Comparison of ENCODE assay signal across 10 mouse cellular contexts in genomic region chr19:3945872-3946564, GRCm38 (mm10). TPM values are rescaled to one million over a fixed set of nuclear protein-coding genes. Genes with fewer than 3 reads are reported as not detected.
A peak's percentile ranks its signal among the peaks of the same experiment; 100 is the strongest.
DNase-seq lines count a peak whose midpoint lies in the region; ATAC-seq and TF ChIP-seq lines count a peak whose summit lies in the region.
"Had no signal": no experiment of that assay in that cellular context is flagged by ENCODE, and none has a peak within 500 bp of the region (broad histone marks: within the 10 kb centered on the region; RNA-seq: fewer than 3 reads in every experiment).

No protein-coding gene starts in this region.

- no peak for TF ChIP-seq EP300 in liver, postnatal 0 days (IDR thresholded peaks at IDR 0.05; ENCODE audit: low read depth)

- DNase-seq in liver, adult 2 months (ENCODE audit: extremely low read depth, low read depth, low spot score): peak; percentile 76
- DNase-seq in liver, embryonic 11.5 days (ENCODE audit: low spot score): no peak
- peak; percentile 65 for DNase-seq in liver, postnatal 0 days
- DNase-seq in thymus, postnatal 4 days: peak; percentile 89
- no peak for DNase-seq in lung, postnatal 25 days (ENCODE audit: low spot score)
- DNase-seq in urinary bladder, adult 18-20 months (ENCODE audit: low spot score in 2 of 2): no peak

- no peak overlapping the region for H3K4me2 ChIP-seq in liver, embryonic 11.5 days
- H3K4me2 ChIP-seq in heart, embryonic 14.5 days (ENCODE audit: low read length): no peak overlapping the region
- H3K4me2 ChIP-seq in liver, postnatal 0 days (ENCODE audit: low read depth, low read length): no peak overlapping the region
- no peak overlapping the region for H3K4me2 ChIP-seq in hindbrain, embryonic 16.5 days (ENCODE audit: low read length)

- H3K36me3 ChIP-seq in liver, adult 2 months (ENCODE audit: control insufficient read depth, insufficient read depth, low read length): peaks cover 3% of the 10 kb centered on the region; the same call in 1 of the 2 replicates
- H3K36me3 ChIP-seq in liver, embryonic 11.5 days (ENCODE audit: control insufficient read depth, insufficient read depth, low read length): no peaks in the 10 kb centered on the region
- H3K36me3 ChIP-seq in heart, embryonic 14.5 days (ENCODE audit: control insufficient read depth, insufficient read depth, low read length): no peaks in the 10 kb centered on the region
- H3K36me3 ChIP-seq in liver, postnatal 0 days (replicated peaks; ENCODE audit: insufficient read depth, low read length): peaks cover 39% of the 10 kb centered on the region
- no peaks in the 10 kb centered on the region for H3K36me3 ChIP-seq in hindbrain, embryonic 16.5 days (ENCODE audit: control insufficient read depth, insufficient read depth, low read length)

- H3K27ac ChIP-seq in liver, adult 2 months (replicated peaks; ENCODE audit: insufficient read depth, low read depth, low read length): peak overlapping the region; percentile 50
- no peak overlapping the region for H3K27ac ChIP-seq in liver, embryonic 11.5 days (ENCODE audit: low read depth, low read length)
- H3K27ac ChIP-seq in heart, embryonic 14.5 days (replicated peaks in 1 of 2; ENCODE audit: control insufficient read depth in 1 of 2, insufficient read depth in 1 of 2, low read depth in 2 of 2, low read length in 2 of 2): peak overlapping the region; percentile 21 to 62; a peak in 3 of 4 replicates
- no peak overlapping the region for H3K27ac ChIP-seq in liver, postnatal 0 days (ENCODE audit: low read depth)
- no peak overlapping the region for H3K27ac ChIP-seq in hindbrain, embryonic 16.5 days (ENCODE audit: low read depth, low read length)
- H3K27ac ChIP-seq: left cerebral cortex, adult 2 months; macrophage had no signal

- TF ChIP-seq CTCF in liver, adult 2 months (IDR thresholded peaks at IDR 0.05; ENCODE audit: low read depth, low read length): no peak
- no peak for TF ChIP-seq CTCF in liver, postnatal 0 days (IDR thresholded peaks at IDR 0.05; ENCODE audit: low read depth)

- H3K79me2 ChIP-seq in liver, adult 2 months (ENCODE audit: control insufficient read depth, insufficient read depth, low read length): no peaks in the 10 kb centered on the region

- H3K4me3 ChIP-seq in liver, adult 2 months (ENCODE audit: insufficient read depth, low read depth, low read length): no peak overlapping the region
- no peak overlapping the region for H3K4me3 ChIP-seq in liver, embryonic 11.5 days (ENCODE audit: low read depth, low read length)
- H3K4me3 ChIP-seq in heart, embryonic 14.5 days (ENCODE audit: control insufficient read depth in 1 of 2, insufficient read depth in 1 of 2, low read depth in 1 of 2, low read length in 2 of 2): no peak overlapping the region
- no peak overlapping the region for H3K4me3 ChIP-seq in liver, postnatal 0 days (ENCODE audit: low read depth, low read length)
- no peak overlapping the region for H3K4me3 ChIP-seq in hindbrain, embryonic 16.5 days (ENCODE audit: low read length)
- H3K4me3 ChIP-seq: left cerebral cortex, adult 2 months had no signal

- H3K27me3 ChIP-seq in liver, adult 2 months (ENCODE audit: control insufficient read depth, insufficient read depth, low read length): no peaks in the 10 kb centered on the region
- peaks cover 4% of the 10 kb centered on the region; the same call in 1 of the 2 replicates for H3K27me3 ChIP-seq in liver, embryonic 11.5 days (replicated peaks; ENCODE audit: control insufficient read depth, insufficient read depth, low read length)
- H3K27me3 ChIP-seq in heart, embryonic 14.5 days (ENCODE audit: control insufficient read depth, insufficient read depth, low read length): peaks cover 6% of the 10 kb centered on the region; the same call in 1 of the 2 replicates
- no peaks in the 10 kb centered on the region for H3K27me3 ChIP-seq in liver, postnatal 0 days (ENCODE audit: insufficient read depth, low read length)
- peaks cover 3% of the 10 kb centered on the region; the same call in 1 of the 2 replicates for H3K27me3 ChIP-seq in hindbrain, embryonic 16.5 days (replicated peaks; ENCODE audit: control insufficient read depth, insufficient read depth, low read length)

- peaks cover 12% of the 10 kb centered on the region for H3K4me1 ChIP-seq in liver, adult 2 months (ENCODE audit: control insufficient read depth, insufficient read depth, low read length)
- peaks cover 12% of the 10 kb centered on the region for H3K4me1 ChIP-seq in liver, embryonic 11.5 days (replicated peaks; ENCODE audit: control insufficient read depth, insufficient read depth, low read length)
- H3K4me1 ChIP-seq in heart, embryonic 14.5 days (ENCODE audit: control insufficient read depth in 2 of 2, insufficient read depth in 2 of 2, low read length in 2 of 2): peaks cover 8 to 11% of the 10 kb centered on the region in 2 experiments
- peaks cover 16% of the 10 kb centered on the region for H3K4me1 ChIP-seq in liver, postnatal 0 days (ENCODE audit: insufficient read depth)
- no peaks in the 10 kb centered on the region for H3K4me1 ChIP-seq in hindbrain, embryonic 16.5 days (ENCODE audit: control insufficient read depth, insufficient read depth, low read depth, low read length)

- H3K9ac ChIP-seq in liver, adult 2 months (ENCODE audit: low read depth, low read length): no peak overlapping the region
- H3K9ac ChIP-seq in liver, embryonic 11.5 days (ENCODE audit: low read depth, low read length): no peak overlapping the region
- H3K9ac ChIP-seq in heart, embryonic 14.5 days (ENCODE audit: low read length): no peak overlapping the region
- no peak overlapping the region for H3K9ac ChIP-seq in liver, postnatal 0 days (replicated peaks)
- H3K9ac ChIP-seq in hindbrain, embryonic 16.5 days (ENCODE audit: low read depth, low read length): no peak overlapping the region

- WGBS in liver, adult 2 months: 18% methylated on average over 10 of the region's 10 CpGs
- 28% methylated on average over 10 of the region's 10 CpGs for WGBS in liver, embryonic 11.5 days
- WGBS in heart, embryonic 14.5 days: 13% methylated on average over 10 of the region's 10 CpGs
- WGBS in liver, postnatal 0 days (ENCODE audit: insufficient replicate concordance): 26% methylated on average over 10 of the region's 10 CpGs
- 36% methylated on average over 10 of the region's 10 CpGs for WGBS in hindbrain, embryonic 16.5 days

- H3K9me3 ChIP-seq in liver, embryonic 11.5 days (ENCODE audit: control insufficient read depth, low read length): no peaks in the 10 kb centered on the region
- no peaks in the 10 kb centered on the region for H3K9me3 ChIP-seq in heart, embryonic 14.5 days (ENCODE audit: control insufficient read depth, low read length)
- H3K9me3 ChIP-seq in liver, postnatal 0 days (ENCODE audit: low read length): no peaks in the 10 kb centered on the region
- H3K9me3 ChIP-seq in hindbrain, embryonic 16.5 days (ENCODE audit: control insufficient read depth, low read length): no peaks in the 10 kb centered on the region

- TF ChIP-seq POLR2A in liver, adult 2 months (IDR thresholded peaks at IDR 0.05; ENCODE audit: extremely low read depth, insufficient read depth, low read length): no peak

- no peak for ATAC-seq in liver, embryonic 11.5 days (replicated peaks; ENCODE audit: low FRiP score)
- ATAC-seq in heart, embryonic 14.5 days (ENCODE audit: insufficient number of reproducible peaks, insufficient read depth, low FRiP score, low read depth): peak; percentile 83
- peak; percentile 27; the same call in 1 of the 2 replicates for ATAC-seq in liver, postnatal 0 days
- no peak for ATAC-seq in hindbrain, embryonic 16.5 days

RNA-seq across cellular contexts. Expression of gene Unc93b1, which starts 11.0 kb away (rescaled TPM):
- 41.1 and 41.5 TPM in 2 replicates for total RNA-seq in liver, adult 2 months (2014; rRNA removed)
- 68.9 and 102 TPM in 2 replicates for polyA plus RNA-seq in liver, adult 2 months (2012; rRNA removed)
- polyA plus RNA-seq in liver, embryonic 11.5 days (2014; fragmentation: Nextera tagmentation; extraction: Ambion mirVana): 14.2 and 16.0 TPM in 2 replicates
- polyA plus RNA-seq in heart, embryonic 14.5 days (2014; fragmentation: Nextera tagmentation; extraction: Ambion mirVana): 11.2 and 14.5 TPM in 2 replicates
- polyA plus RNA-seq in liver, postnatal 0 days (2015; fragmentation: Nextera tagmentation; extraction: Ambion mirVana): 42.6 and 48.1 TPM in 2 replicates
- polyA plus RNA-seq in hindbrain, embryonic 16.5 days (2015; fragmentation: Nextera tagmentation; extraction: Ambion mirVana): 12.4 and 14.1 TPM in 2 replicates

RNA-seq across cellular contexts. Expression of gene Aldh3b3, which starts 12.4 kb away (rescaled TPM):
- 0.74 and 1.7 TPM in 2 replicates for total RNA-seq in liver, adult 2 months (2014; rRNA removed)
- 6.4 and 7.7 TPM in 2 replicates for polyA plus RNA-seq in liver, adult 2 months (2012; rRNA removed)
- not detected in 2 replicates for polyA plus RNA-seq in liver, embryonic 11.5 days (2014; fragmentation: Nextera tagmentation; extraction: Ambion mirVana)
- polyA plus RNA-seq in heart, embryonic 14.5 days (2014; fragmentation: Nextera tagmentation; extraction: Ambion mirVana): not detected in 2 replicates
- polyA plus RNA-seq in liver, postnatal 0 days (2015; fragmentation: Nextera tagmentation; extraction: Ambion mirVana): 0.04 and 0.13 TPM in 2 replicates
- not detected in 2 replicates for polyA plus RNA-seq in hindbrain, embryonic 16.5 days (2015; fragmentation: Nextera tagmentation; extraction: Ambion mirVana)
- polyA plus RNA-seq: macrophage had no signal

RNA-seq across cellular contexts. Expression of gene Aldh3b1, which starts 16.4 kb away (rescaled TPM):
- 2.9 and 3.3 TPM in 2 replicates for total RNA-seq in liver, adult 2 months (2014; rRNA removed)
- 1.9 and 4.0 TPM in 2 replicates for polyA plus RNA-seq in liver, adult 2 months (2012; rRNA removed)
- 1.7 TPM in 2 replicates for polyA plus RNA-seq in liver, embryonic 11.5 days (2014; fragmentation: Nextera tagmentation; extraction: Ambion mirVana)
- 2.3 and 2.9 TPM in 2 replicates for polyA plus RNA-seq in heart, embryonic 14.5 days (2014; fragmentation: Nextera tagmentation; extraction: Ambion mirVana)
- 9.5 TPM in 2 replicates for polyA plus RNA-seq in liver, postnatal 0 days (2015; fragmentation: Nextera tagmentation; extraction: Ambion mirVana)
- 2.2 and 3.1 TPM in 2 replicates for polyA plus RNA-seq in hindbrain, embryonic 16.5 days (2015; fragmentation: Nextera tagmentation; extraction: Ambion mirVana)

RNA-seq across cellular contexts. Expression of gene Aldh3b2, which starts 26.1 kb away (rescaled TPM):
- not detected in 2 replicates for total RNA-seq in liver, adult 2 months (2014; rRNA removed)
- 0.16 and 0.48 TPM in 2 replicates for polyA plus RNA-seq in liver, adult 2 months (2012; rRNA removed)
- 0.48 and 0.70 TPM in 2 replicates for polyA plus RNA-seq in liver, embryonic 11.5 days (2014; fragmentation: Nextera tagmentation; extraction: Ambion mirVana)
- polyA plus RNA-seq in heart, embryonic 14.5 days (2014; fragmentation: Nextera tagmentation; extraction: Ambion mirVana): 0.09 and 0.18 TPM in 2 replicates
- 0.09 and 0.11 TPM in 2 replicates for polyA plus RNA-seq in liver, postnatal 0 days (2015; fragmentation: Nextera tagmentation; extraction: Ambion mirVana)
- 0.44 and 0.66 TPM in 2 replicates for polyA plus RNA-seq in hindbrain, embryonic 16.5 days (2015; fragmentation: Nextera tagmentation; extraction: Ambion mirVana)
- polyA plus RNA-seq: macrophage had no signal

RNA-seq across cellular contexts. Expression of gene Ndufs8, which starts 33.4 kb away (rescaled TPM):
- 197 and 213 TPM in 2 replicates for total RNA-seq in liver, adult 2 months (2014; rRNA removed)
- 266 and 295 TPM in 2 replicates for polyA plus RNA-seq in liver, adult 2 months (2012; rRNA removed)
- 278 and 287 TPM in 2 replicates for polyA plus RNA-seq in liver, embryonic 11.5 days (2014; fragmentation: Nextera tagmentation; extraction: Ambion mirVana)
- polyA plus RNA-seq in heart, embryonic 14.5 days (2014; fragmentation: Nextera tagmentation; extraction: Ambion mirVana): 479 and 507 TPM in 2 replicates
- 165 and 167 TPM in 2 replicates for polyA plus RNA-seq in liver, postnatal 0 days (2015; fragmentation: Nextera tagmentation; extraction: Ambion mirVana)
- 307 and 320 TPM in 2 replicates for polyA plus RNA-seq in hindbrain, embryonic 16.5 days (2015; fragmentation: Nextera tagmentation; extraction: Ambion mirVana)

Comparison
In these comparisons a context has a peak if more than half of its experiments do, and no peak if none do; other contexts are left out.
1. DNase-seq: peak in liver, adult 2 months (single experiment), liver, postnatal 0 days (single experiment) and thymus, postnatal 4 days (single experiment); none in liver, embryonic 11.5 days (single experiment), lung, postnatal 25 days (single experiment) and urinary bladder, adult 18-20 months (0 of 2).
2. H3K27ac ChIP-seq: peak in liver, adult 2 months (single experiment) and heart, embryonic 14.5 days (2 of 2); none in liver, embryonic 11.5 days (single experiment), liver, postnatal 0 days (single experiment) and hindbrain, embryonic 16.5 days (single experiment).
3. ATAC-seq: peak in heart, embryonic 14.5 days (single experiment) and liver, postnatal 0 days (single experiment); none in liver, embryonic 11.5 days (single experiment) and hindbrain, embryonic 16.5 days (single experiment).